Comparison of ENCODE assay signal across 8 mouse cellular contexts in genomic region chr17:23592208-23592925, GRCm38 (mm10). TPM values are rescaled to one million over a fixed set of nuclear protein-coding genes. Genes with fewer than 3 reads are reported as not detected.
DNase-seq lines count a peak whose midpoint lies in the region; ATAC-seq and TF ChIP-seq lines count a peak whose summit lies in the region.

No protein-coding gene starts in this region.

- 6% methylated on average over 34 of the region's 34 CpGs for WGBS in hindbrain, postnatal 0 days

- peak overlapping the region; percentile 58 for H3K9ac ChIP-seq in hindbrain, postnatal 0 days (replicated peaks; ENCODE audit: low read length)

- peak; percentile 100 for DNase-seq in ZHBTc4 (ENCODE audit: low read depth, low spot score)
- peak; percentile 97 for DNase-seq in gastrocnemius, adult 2 months
- DNase-seq in hindbrain, postnatal 0 days (ENCODE audit: low spot score): peak; percentile 98
- DNase-seq in left cerebral cortex, adult 2 months (ENCODE audit: extremely low spot score in 1 of 2, low spot score in 2 of 2): peak; percentile 96 to 97
- DNase-seq in right cerebral cortex, adult 2 months (ENCODE audit: low spot score in 2 of 2): peak; percentile 97 to 99
- DNase-seq in urinary bladder, postnatal 14 days (ENCODE audit: low spot score): peak; percentile 97

- H3K36me3 ChIP-seq in hindbrain, postnatal 0 days (ENCODE audit: insufficient read depth, low read length): no peaks in the 10 kb centered on the region

- no peaks in the 10 kb centered on the region for H3K4me1 ChIP-seq in hindbrain, postnatal 0 days (ENCODE audit: insufficient read depth, low read length)

- no peak for TF ChIP-seq CTCF in gastrocnemius, adult 2 months (IDR thresholded peaks at IDR 0.05)
- TF ChIP-seq CTCF in hindbrain, postnatal 0 days (IDR thresholded peaks at IDR 0.05; ENCODE audit: low read depth): no peak
- no peak for TF ChIP-seq CTCF in left cerebral cortex, adult 2 months (IDR thresholded peaks at IDR 0.05)

- intact Hi-C loops in gastrocnemius, adult 2 months (cut with DNase I): no loop called here
- intact Hi-C loops in left cerebral cortex, adult 2 months (cut with DNase I): no loop called here

- ATAC-seq in common myeloid progenitor, adult 5-6 weeks (replicated peaks; ENCODE audit: low read depth, poor library complexity, severe bottlenecking): peak; percentile 99
- peak; percentile 100 for ATAC-seq in hindbrain, postnatal 0 days
- peak; percentile 97 for ATAC-seq in megakaryocyte, adult 5-6 weeks (ENCODE audit: poor library complexity, severe bottlenecking)

- peak overlapping the region; percentile 82 for H3K27ac ChIP-seq in gastrocnemius, adult 2 months
- peak overlapping the region; percentile 80 for H3K27ac ChIP-seq in hindbrain, postnatal 0 days
- peak overlapping the region; percentile 93 for H3K27ac ChIP-seq in left cerebral cortex, adult 2 months

- H3K9me3 ChIP-seq in hindbrain, postnatal 0 days (ENCODE audit: low read length): no peaks in the 10 kb centered on the region

- peak overlapping the region; percentile 77 for H3K4me3 ChIP-seq in gastrocnemius, adult 2 months
- peak overlapping the region; percentile 45 for H3K4me3 ChIP-seq in hindbrain, postnatal 0 days (ENCODE audit: low read length)
- H3K4me3 ChIP-seq in left cerebral cortex, adult 2 months: peak overlapping the region; percentile 47

- peak overlapping the region; percentile 75 for H3K4me2 ChIP-seq in hindbrain, postnatal 0 days (ENCODE audit: low read depth, low read length)

- H3K27me3 ChIP-seq in hindbrain, postnatal 0 days (ENCODE audit: insufficient read depth, low read length): no peaks in the 10 kb centered on the region

RNA-seq across cellular contexts. Expression of gene Zfp13, which starts 6.9 kb away (rescaled TPM):
- 0.14 and 1.8 TPM in 2 replicates for total RNA-seq in common myeloid progenitor, adult 5-6 weeks (2017)
- total RNA-seq in gastrocnemius, adult 2 months (2021): 1 to 10 TPM; 1.5 to 2.1 TPM
- 37.6 and 44.0 TPM in 2 replicates for total RNA-seq in hindbrain, postnatal 0 days (2014; rRNA removed)
- polyA plus RNA-seq in hindbrain, postnatal 0 days (2015; fragmentation: Nextera tagmentation; extraction: Ambion mirVana): 21.5 and 21.6 TPM in 2 replicates
- 10 to 100 TPM; 24.7 to 32.0 TPM for total RNA-seq in left cerebral cortex, adult 2 months (2021)
- not detected in 2 replicates for total RNA-seq in megakaryocyte, adult 5-6 weeks (2015)
- total RNA-seq in megakaryocyte, adult 5-6 weeks (2017): 0.18 TPM in 1 of 2 replicates, not detected in the other

RNA-seq across cellular contexts. Expression of gene Zscan10, which starts 8.3 kb away (rescaled TPM):
- total RNA-seq in common myeloid progenitor, adult 5-6 weeks (2017): not detected in 2 replicates
- not detected for total RNA-seq in gastrocnemius, adult 2 months (2021)
- 0.10 TPM in 1 of 2 replicates, not detected in the other for total RNA-seq in hindbrain, postnatal 0 days (2014; rRNA removed)
- 0.14 and 0.26 TPM in 2 replicates for polyA plus RNA-seq in hindbrain, postnatal 0 days (2015; fragmentation: Nextera tagmentation; extraction: Ambion mirVana)
- total RNA-seq in left cerebral cortex, adult 2 months (2021): not detected
- total RNA-seq in megakaryocyte, adult 5-6 weeks (2015): not detected in 2 replicates
- total RNA-seq in megakaryocyte, adult 5-6 weeks (2017): not detected in 2 replicates

RNA-seq across cellular contexts. Expression of gene Zfp213, which starts 28.3 kb away (rescaled TPM):
- 8.9 and 10.1 TPM in 2 replicates for total RNA-seq in common myeloid progenitor, adult 5-6 weeks (2017)
- 1 to 10 TPM; 2.0 to 3.3 TPM for total RNA-seq in gastrocnemius, adult 2 months (2021)
- 17.1 and 28.1 TPM in 2 replicates for total RNA-seq in hindbrain, postnatal 0 days (2014; rRNA removed)
- 9.4 and 10.3 TPM in 2 replicates for polyA plus RNA-seq in hindbrain, postnatal 0 days (2015; fragmentation: Nextera tagmentation; extraction: Ambion mirVana)
- total RNA-seq in left cerebral cortex, adult 2 months (2021): 1 to 10 TPM; 6.8 TPM
- 2.1 and 2.4 TPM in 2 replicates for total RNA-seq in megakaryocyte, adult 5-6 weeks (2015)
- 2.7 and 4.7 TPM in 2 replicates for total RNA-seq in megakaryocyte, adult 5-6 weeks (2017)

RNA-seq across cellular contexts. Expression of gene Mmp25, which starts 52.7 kb away (rescaled TPM):
- total RNA-seq in common myeloid progenitor, adult 5-6 weeks (2017): 0.24 TPM in 1 of 2 replicates, not detected in the other
- under 1 TPM in 1 of 2 experiments, not detected in 1; 0.06 TPM for total RNA-seq in gastrocnemius, adult 2 months (2021)
- total RNA-seq in hindbrain, postnatal 0 days (2014; rRNA removed): 0.65 and 1.2 TPM in 2 replicates
- polyA plus RNA-seq in hindbrain, postnatal 0 days (2015; fragmentation: Nextera tagmentation; extraction: Ambion mirVana): 1.2 and 1.3 TPM in 2 replicates
- total RNA-seq in left cerebral cortex, adult 2 months (2021): under 1 TPM; 0.07 to 0.12 TPM
- 22.6 and 32.1 TPM in 2 replicates for total RNA-seq in megakaryocyte, adult 5-6 weeks (2015)
- total RNA-seq in megakaryocyte, adult 5-6 weeks (2017): 14.0 and 19.5 TPM in 2 replicates

Comparison
In these comparisons a context has a peak if more than half of its experiments do, and no peak if none do; other contexts are left out.
1. Peak in every context shown above with its lines: DNase-seq, ATAC-seq, H3K4me3 ChIP-seq and H3K27ac ChIP-seq.